Mouse (Mus musculus) activated CD4-positive, CD25-positive, alpha-beta regulatory T cell, adult 4 months (primary cell): ENCODE results near the gene Stk32c. TPM values are rescaled to one million over a fixed set of nuclear protein-coding genes. Genes with fewer than 3 reads are reported as not detected.

Experiments used
- ATAC-seq: one replicate; pipeline ENCODE4 v1.8.0; 2017
- polyA plus RNA-seq, 2 experiments: library from polyadenylated mRNA; unstranded; fragments of 100-300 nt; shearing (Covaris generic); gene quantifications; one replicate each; pipeline ENCODE4 v1.2.1; 2017

Gene Stk32c
- polyA plus RNA-seq, 2 experiments from 2014 or later, result 0.42 to 0.46 TPM

DNA sequence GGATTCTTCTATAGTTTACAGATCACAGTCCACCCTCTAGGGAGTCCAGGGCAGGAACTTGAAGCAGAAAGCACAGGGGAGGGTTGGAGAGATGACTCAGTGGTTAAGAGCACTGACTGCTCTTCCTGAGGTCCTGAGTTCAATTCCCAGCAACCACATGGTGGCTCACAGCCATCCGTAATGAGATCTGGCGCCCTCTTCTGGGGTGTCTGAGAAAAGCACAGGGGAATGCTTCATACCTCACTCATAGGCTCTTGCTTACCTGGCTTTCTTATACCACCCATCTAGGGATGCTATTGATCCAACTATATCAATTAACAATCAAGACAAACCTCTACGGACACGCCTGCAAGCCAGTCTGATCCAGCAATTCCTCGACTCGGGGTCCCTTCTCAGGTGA lies 21.5 kb downstream of the Stk32c start:
- ATAC-seq, result no peak

DNA sequence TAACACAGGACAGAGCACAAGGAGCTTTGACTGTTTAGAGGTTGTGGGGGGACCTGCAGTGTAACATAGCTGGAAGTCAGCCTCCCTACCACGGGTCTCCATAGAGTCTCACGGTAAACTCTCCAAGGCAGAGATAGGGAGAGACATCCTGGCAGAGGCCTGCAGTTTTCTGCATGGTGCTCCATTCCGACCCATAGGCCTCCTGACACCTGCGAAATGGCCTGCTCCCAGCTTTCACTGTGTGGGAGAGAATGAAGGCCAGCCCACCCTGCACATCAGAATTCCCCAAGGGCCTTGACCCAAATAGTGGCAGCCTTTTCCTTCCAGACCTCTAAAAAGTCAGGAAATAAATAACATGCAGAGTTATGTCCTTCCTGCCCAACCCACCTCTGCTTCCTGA lies 22.5 kb downstream of the Stk32c start:
- ATAC-seq, result no peak

DNA sequence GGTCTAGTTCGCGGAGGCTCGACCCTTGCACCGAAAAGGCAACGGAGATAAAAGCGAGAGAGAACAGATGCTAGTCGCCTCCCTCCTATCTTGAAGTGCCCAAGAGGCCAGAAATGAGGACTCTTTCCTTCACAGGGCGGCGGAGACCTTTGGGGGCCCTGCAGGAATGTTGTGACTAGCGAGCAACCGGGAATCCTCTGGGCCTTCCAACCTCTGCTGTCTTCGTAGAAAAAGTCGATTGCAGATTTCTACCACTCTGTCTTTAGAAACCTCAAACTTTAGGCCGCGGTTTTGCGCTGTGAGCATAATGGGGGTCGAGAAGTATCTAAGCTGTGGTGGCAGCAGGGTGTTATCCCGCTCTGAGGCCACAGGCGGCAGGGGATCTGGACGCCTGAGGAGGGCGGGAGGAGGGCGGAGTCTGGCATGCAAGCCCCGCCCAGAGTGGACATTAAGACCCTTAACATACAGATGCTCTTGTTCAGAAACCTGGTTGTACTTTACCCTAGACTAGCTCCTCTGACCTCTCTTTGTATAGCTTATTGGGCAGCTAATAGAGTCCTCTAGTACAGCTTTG lies 24.4 kb downstream of the Stk32c start:
- ATAC-seq, result no peak

DNA sequence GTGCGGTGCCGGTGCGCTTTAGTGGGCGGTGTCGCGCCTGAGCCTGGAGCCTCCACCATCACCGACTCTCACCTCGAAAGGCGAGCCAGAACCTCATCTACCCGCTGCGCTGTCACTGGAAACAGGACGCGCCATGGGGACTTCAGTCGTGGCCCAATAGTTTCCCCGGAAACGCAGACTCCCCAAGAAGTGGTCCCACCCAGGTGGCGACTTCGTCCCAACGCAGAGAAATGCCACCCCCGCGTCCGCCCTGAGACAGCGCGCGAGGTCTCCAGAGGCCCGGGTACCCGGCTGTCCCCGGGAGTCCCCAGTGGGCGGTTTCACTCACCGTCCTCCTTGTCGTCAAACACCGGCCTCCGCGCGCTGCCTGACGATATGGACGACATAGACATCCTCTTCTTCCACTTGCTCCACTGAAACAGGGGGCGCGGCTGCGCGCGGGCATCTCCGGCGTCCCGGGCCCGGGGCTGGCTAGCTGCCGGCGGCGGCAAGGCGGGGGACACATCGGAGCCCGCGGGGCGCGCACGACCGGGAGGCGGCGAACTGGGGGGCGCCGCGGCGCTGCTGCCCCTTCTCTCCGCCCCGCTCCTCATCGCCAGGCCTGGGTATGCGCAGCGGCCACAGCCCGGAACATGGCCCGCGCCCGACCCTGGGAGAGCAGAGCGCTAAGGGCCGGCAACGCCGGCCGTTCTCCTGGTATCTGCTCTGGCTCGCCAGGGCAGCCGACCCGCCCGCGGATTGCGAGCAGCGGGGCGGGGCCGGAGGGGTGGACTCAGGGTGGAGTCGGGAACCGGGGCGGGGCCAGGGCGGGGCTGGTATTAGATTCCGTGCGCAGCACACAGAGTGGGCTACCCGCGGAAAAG lies 25.1 kb downstream of the Stk32c start:
- peak; percentile 77 for ATAC-seq

DNA sequence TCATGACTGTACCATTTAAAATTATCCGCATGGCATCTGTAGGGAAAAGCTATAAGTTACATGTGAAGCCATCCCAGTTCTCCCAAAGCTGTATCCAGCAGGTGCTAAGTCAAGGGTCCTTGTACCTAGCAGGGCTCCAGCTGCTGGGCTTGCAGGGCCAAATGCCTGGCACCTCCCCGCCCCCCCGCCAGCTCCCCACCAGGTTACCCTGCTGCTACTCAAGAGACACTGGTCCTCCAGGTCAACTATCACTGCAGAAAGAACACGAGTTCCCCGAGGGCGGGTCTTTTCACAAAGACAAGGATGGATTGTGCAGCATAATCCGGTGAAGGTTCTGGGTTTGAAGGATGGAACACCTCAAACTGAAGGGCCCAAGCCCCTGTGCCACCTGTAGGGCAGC lies 25.8 kb downstream of the Stk32c start:
- no peak for ATAC-seq

DNA sequence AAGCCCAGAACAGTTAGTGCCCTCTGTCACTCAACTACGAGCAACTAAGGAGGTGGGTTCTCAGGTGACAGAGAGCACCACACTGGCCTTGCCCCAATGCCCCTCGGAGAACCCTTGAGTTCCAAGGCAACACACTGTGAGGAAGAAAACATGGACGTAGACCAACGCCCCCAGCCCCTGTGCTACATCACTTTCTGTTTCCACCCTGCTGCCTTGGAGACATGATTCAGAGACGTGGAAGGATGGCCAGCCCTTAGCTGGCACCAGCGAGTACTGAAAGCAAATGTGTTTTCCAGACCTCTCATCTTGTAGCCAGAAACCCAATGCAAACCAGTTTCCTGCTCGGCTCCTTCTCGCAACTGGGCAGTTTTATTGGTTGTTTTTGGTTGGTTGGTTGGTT lies 26.7 kb downstream of the Stk32c start:
- no peak for ATAC-seq

DNA sequence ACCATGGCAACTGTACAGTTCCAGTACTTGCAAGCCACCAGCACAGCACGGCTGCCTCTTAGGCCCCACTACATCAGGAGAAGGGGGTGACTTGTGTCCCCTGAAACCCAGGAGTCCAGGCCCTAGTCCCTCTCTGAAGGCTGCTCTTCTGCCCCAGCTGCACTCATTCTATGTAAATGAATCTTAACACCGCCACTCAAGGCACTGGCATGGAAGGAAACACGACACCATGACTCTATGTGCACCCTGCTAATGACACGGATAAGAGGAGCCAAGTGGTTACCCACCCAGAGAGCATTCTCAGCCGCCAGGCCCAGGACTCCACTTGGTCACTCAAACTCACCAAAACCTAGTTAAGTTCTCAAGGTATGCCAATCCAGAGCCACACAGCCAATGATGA lies 27.1 kb downstream of the Stk32c start:
- ATAC-seq, result no peak

DNA sequence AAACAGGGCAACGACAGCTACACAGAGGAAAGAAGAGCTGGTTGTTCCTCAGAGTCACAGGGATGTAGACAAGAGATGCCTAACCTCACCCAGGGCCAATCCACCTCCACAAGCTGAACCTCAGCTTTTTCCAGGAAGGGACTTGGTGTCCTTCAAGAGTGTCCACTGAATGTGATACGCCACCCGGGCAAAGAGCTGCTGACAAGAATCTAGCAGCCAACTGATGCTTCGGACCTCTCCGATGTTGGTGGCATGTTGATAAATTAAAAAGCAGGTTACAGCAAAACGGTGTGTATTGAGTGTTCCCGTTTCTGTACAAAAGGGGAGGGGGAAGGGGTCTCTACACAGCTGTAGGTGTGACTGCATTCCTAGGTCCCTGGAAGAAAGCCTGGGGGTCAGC lies 28.3 kb downstream of the Stk32c start:
- no peak for ATAC-seq

DNA sequence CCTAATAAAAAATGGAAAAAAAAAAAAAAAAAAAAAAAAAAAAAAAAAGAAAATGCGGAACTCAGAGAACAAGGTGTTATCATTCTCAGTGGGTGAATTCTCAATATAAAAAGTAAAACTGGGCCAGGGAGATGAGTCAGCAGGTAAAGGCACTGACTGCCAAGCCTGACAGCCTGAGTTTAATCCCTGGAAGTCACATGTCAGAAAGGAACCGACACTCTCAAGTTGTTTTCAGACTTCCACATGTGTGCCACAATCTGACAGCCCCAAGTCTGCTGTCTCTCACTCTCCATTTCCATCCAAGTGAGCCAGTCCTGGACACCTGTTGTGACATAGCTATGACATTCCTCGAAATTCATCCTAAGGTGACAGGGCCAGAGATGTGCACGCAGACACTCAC lies 28.7 kb downstream of the Stk32c start:
- ATAC-seq, result no peak

DNA sequence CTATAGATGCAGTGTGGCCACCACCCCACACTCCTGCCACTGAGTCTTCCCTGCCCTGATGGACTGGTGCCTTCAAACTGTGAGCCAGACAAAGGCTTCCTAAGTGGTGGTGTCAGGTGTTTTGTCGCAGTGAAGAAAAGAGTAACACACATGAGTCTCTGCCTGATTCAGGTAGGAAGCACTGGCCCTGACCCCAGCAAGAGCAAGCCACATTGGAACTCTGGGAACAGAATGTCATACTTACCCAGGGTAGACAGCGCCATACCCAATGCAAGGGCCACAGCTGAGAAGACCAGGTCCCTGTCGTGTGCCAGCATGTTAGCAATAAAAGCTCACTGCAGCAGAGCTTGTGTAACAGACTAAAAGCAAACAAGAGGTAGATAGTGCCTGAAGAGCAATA lies 33.0 kb downstream of the Stk32c start:
- ATAC-seq, result no peak

DNA sequence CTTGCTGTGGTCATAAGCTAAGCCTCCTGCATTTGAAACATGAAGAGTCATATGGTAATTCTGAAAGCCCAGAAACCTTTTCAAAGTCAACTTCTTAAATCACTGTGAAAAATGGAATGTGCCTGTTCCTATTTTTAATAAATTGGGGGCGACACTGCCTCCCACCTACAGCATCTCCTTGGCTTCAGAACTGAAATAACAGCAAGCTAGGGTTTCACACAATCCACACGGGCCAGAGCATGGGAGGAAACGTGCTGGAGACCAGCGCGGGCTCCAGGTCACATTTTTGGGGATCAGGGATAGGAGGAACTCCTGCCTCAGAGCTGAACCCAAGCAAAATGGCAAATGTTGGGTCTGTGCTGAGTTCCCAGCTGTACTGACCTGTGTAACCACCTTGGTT lies 33.8 kb downstream of the Stk32c start:
- no peak for ATAC-seq

DNA sequence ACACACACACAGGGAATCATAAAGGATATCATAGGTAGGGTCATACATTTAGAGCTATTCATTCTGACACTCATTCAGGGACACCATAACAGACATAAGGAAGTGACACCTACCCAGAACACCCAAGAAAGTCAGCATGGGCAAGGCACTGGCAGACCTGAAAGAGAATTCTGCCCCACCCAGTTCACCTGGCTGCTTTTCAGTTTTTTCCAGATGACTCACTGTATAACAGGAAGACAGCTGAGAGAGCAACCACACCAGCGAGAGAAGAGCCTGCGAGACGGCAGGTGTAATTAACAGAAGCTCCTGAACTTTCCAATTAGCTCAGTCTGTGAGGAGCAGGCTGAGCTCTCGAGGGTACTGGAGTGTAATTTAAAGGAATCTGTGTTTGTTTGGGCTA lies 44.0 kb downstream of the Stk32c start:
- no peak for ATAC-seq

DNA sequence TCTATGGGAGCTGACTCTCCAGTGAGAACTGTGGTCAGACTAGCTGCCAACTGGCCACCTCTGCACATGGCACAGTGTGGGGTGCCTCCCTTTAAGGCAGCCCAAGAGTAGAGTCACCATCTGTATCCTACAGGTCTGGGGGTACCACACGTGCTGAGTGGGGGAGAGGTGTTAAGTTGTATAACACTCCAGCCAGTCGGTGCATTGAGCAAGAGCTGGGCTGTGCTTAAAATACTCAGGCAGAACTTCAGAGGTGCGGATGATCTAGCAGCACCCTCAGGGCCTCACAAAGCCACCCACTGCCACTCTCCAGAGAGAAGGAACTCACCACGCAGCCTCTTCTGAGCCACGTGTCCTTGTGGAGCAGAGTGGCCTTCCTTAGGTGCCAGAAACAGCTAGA lies 48.7 kb downstream of the Stk32c start:
- ATAC-seq, result no peak

DNA sequence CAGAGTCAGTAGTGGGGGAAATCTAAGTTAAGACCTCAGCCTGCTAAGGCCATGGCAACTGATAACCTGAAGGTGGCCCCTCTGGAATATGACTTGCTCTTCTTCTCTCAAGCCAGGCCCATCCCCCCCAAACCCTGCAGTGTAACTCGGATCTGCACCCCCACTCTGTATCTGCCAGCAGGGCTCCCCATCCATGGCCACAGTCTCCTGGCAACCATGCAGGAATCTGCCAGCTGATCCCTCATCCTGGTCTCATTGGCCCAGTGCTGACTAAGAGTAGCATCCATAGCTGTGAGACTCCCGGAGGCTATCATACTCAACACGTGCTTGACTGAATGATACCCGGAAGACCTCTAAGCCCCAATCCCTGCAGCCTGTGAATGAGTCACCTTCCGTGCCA lies 54.2 kb downstream of the Stk32c start:
- ATAC-seq, result no peak

DNA sequence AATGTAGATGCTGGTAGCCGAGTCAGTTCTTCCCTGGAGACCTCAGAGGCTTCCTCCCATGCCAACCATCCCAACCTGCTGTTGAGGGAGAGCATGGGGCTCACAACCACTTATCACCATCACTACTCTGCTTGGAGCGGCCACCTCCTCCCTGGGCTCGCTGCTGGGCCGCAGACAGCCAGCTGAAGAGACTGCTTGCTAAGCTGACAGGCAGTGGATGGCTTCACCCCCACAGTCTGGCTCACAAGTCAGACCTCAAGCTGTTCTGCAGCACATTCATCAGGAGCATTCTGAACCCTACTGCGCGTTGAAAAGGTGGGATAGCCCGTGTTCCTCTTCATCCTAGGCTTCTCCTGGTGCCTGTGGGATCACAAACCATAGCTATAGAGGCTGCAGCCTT lies 54.6 kb downstream of the Stk32c start:
- no peak for ATAC-seq

DNA sequence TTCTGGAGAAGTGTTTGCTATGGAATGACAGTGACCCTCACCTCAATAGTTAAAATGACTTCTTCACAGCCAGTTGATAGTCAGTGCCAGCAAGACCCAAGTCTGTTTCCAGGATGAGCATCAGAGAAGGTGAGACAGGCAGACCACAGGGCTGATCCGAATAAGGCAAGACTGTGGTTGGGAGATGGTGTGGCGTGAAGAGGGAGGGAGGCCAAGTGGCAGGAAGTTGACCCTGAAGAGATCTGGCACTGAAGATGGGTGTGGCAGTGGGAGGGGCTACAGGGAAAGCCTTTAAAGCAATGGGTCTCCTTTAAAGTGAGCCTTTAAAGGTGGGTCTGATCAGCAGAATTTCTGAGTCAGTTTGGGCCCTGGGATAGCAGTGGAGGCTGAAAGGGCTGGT lies 55.6 kb downstream of the Stk32c start:
- peak; percentile 43 for ATAC-seq

DNA sequence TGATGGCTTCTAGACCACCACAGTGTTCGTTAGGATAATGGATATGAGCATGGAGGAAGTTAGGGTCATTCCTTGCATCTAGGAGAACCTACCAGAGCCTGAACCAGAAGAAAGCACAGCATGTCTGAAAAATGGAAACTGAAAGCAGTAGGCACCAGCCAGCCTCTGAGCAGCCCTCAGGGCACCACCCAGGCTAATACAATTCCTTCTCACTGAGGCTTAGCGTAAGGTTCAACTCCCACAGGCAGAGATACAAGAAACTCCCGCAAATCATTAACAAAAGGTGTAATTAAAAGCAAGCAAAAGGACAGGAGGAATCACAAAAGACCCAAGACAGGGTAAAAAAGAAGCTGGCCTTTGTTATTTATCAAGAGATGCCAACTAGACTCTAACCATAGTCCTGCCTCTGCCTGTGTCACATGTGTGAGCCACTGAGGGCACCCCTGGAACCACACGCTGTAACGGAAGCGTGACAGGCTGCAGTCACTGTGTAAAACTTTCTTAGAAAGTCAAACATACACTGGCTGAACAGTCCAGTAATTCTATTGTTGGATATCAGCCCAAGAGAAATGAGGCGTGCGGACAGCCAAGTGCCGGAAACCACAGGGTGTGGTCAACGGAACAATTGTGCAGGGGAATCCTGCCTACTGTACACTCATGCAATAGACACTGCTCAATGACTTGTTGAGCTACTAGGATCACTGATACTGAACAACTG lies 56.6 kb downstream of the Stk32c start:
- peak; percentile 64 for ATAC-seq

DNA sequence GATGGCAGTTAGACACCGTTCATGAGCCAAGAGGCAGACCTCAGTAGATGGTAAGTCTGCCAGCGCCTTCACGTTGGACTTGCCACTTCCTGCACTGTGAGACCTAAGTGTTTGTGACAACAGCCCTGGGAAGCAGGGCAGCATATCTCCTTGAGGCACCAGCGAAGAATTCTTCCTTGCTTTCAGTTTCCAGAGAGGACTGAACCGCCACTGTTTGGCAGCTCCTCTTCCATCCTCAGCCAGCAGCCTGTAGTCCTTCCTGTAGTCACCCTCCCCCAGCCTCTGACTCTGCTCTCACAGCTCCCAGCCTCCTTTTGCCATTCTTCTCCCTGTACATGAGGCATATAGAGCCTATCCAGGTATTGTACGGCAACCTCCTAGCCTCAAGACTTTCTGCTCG lies 60.2 kb downstream of the Stk32c start:
- ATAC-seq, result peak; percentile 2

DNA sequence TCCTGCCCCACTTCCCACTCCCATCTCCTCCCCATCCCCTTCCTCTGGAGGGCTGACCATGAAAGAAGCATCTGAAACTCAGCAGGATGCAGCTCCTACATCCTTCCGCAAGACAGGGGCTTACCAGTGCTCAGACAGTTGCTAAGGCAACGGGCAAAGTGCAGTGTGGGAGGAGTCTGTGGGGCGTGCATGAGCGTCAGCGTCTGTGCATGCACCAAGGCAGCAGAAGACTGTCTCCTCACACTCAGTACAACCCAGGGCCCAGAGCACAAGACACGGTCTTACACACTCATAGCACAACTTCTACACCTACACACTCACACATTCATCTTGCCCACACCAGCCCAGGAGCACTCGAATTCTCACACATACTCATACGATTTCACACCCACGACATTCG lies 62.0 kb downstream of the Stk32c start:
- ATAC-seq, result peak; percentile 90

DNA sequence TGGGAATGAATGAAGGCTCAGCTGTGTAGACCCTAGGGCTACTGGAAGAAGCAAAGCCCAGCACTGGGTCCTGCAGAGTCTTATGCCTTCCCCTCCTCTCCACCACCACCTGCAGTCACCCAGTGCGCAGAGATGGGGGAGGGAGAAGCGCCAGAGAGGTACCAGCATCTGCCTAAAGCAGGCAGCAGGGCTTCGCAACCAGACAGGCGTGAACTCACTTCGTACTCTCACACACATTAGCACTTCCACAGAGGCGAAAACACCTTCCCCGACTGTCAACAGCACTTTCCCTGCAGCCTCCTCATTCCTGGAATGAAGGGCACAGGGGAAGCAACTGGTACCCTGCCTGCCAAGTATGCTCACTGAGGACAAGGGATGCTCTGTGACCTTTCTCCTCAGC lies 63.7 kb downstream of the Stk32c start:
- no peak for ATAC-seq

DNA sequence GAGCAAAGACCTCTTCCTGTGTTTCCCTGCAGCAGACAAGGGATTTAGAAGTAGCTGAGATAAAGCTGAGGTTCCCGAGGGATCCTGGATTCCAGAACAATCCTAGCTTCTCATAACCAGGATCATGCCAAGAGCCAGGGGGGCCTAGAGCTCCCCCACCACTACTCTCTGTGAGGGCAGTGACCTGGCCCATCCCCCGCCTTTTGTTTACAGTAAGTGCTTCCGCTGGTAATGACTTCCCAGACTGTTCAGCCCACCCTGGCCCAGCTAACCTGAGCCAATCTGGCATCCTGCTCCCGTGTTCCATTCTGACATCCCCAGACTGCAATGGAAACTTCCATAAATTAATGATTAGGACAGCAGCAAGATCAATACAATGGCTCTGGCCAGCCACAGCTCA lies 65.7 kb downstream of the Stk32c start:
- no peak for ATAC-seq

DNA sequence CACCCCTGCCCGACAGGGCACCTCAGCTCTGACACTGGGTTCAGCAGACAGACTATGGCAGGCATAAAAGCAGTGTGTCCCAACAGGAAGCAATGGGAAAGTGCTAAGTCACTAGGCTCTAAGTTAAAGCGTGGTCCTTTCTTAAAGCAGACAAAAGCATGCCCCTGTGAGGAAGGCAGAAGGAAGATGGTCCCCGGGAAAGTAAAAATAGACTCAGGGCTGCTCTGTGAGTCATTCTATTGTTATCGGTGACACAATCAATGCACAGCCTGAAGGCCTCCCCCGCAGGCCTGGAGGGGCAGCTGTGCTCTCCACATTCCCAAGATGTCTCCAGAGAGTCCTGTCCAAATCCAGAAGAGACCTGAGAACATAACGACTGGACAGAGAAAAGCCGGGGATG lies 67.2 kb downstream of the Stk32c start:
- ATAC-seq, result no peak

DNA sequence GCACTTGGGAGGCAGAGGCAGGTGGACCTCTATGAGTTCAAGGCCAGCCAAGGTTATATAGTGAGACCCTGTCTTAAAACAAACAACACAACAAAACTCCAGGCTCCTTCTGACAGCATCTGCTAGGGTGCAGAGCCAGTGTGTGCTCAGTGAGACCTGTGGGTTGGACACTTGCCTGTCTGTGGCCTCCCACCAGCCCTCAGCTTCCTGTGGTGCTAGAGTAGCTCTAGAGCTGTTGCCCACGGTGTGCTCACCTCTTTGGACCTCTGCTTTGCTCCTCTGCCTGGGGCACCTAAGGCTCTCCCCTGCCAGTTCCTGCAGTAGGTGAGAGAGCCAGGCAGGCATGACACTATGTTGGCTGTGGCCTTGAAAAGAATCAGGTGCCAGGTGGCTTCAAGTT lies 69.3 kb downstream of the Stk32c start:
- no peak for ATAC-seq

DNA sequence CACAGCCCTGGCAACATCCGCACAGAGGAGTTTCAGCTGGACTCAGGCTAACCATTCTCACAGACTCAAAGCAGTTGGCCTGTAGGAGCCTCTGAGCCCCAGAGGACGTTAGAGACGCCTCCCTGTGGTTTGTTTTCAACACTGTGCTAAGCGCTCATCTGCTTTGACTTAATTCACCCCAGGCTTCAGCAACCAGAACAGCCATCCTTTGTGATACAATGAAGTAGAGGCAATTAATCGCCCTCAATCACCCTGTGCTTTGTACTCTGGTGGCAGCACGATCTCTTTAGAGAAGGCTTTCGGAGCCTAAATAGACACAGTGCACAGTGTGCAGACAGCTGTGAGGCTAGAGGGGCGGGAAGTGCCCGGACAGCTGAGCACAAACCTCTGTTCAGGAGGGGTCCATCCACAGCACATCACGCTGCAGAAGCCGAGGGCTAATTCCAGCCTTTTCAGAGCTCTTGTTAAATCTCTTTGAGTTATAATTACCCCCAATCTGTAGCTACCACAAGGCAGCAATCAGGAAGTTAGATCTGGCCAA lies 73.1 kb downstream of the Stk32c start:
- ATAC-seq, result no peak
